Mouse (Mus musculus) neutrophil, adult 5-6 weeks (primary cell): ENCODE measurements around the gene Vwa8. TPM values are rescaled to one million over a fixed set of nuclear protein-coding genes. Genes with fewer than 3 reads are reported as not detected.

Experiments
- ATAC-seq: fragments of 151-379, 151-347 bp; 2 replicates; pipeline ENCODE4 v1.8.0; 2017; ENCODE audit warnings: mild to moderate bottlenecking, moderate TSS enrichment; ENCODE audit not compliant: insufficient number of reproducible peaks, poor library complexity, low FRiP score, severe bottlenecking; ENCODE audit errors: extremely low read depth
- total RNA-seq: library from RNA; stranded (forward); fragments of 200-1000 nt; gene quantifications from 2 replicates; pipeline ENCODE4 v1.2.3, GENCODE M21; 2017

The Vwa8 gene
- total RNA-seq, result 11.2 and 12.2 TPM in 2 replicates

GRCm38 (mm10) chr14:78848941-78849911 lies at the start of gene Vwa8:
Vwa8 (plus strand) TSS chr14:78849052.
- peak; percentile 62 for ATAC-seq

GRCm38 (mm10) chr14:78802378-78802777 lies 46.5 kb upstream of the Vwa8 start:
- ATAC-seq, result peak; percentile 53; the same call in 1 of the 2 replicates

GRCm38 (mm10) chr14:78803924-78804323 lies 44.9 kb upstream of the Vwa8 start:
- no peak for ATAC-seq

- ATAC-seq, result no peak
Observed at GRCm38 (mm10) chr14:78812896-78813295, 36.0 kb upstream of the Vwa8 start.

GRCm38 (mm10) chr14:78816411-78816810 lies 32.4 kb upstream of the Vwa8 start:
- no peak for ATAC-seq

GRCm38 (mm10) chr14:78817651-78818050 lies 31.2 kb upstream of the Vwa8 start:
- ATAC-seq, result no peak

GRCm38 (mm10) chr14:78818406-78818805 lies 30.4 kb upstream of the Vwa8 start:
- no peak for ATAC-seq

GRCm38 (mm10) chr14:78824013-78824412 lies 24.8 kb upstream of the Vwa8 start:
- ATAC-seq, result no peak

- ATAC-seq, result no peak
Observed at GRCm38 (mm10) chr14:78824507-78824906, 24.3 kb upstream of the Vwa8 start.

- ATAC-seq, result no peak
Observed at GRCm38 (mm10) chr14:78831158-78831557, 17.7 kb upstream of the Vwa8 start.

- ATAC-seq, result no peak
Observed at GRCm38 (mm10) chr14:78847948-78848347, 904 bp upstream of the Vwa8 start.

- ATAC-seq, result no peak
Observed at GRCm38 (mm10) chr14:78848477-78848876, 375 bp upstream of the Vwa8 start.

GRCm38 (mm10) chr14:78849961-78850578 lies 1.2 kb downstream of the Vwa8 start:
- no peak for ATAC-seq

GRCm38 (mm10) chr14:78850666-78851065 lies 1.8 kb downstream of the Vwa8 start:
- no peak for ATAC-seq

- ATAC-seq, result no peak
Observed at GRCm38 (mm10) chr14:78851366-78851765, 2.5 kb downstream of the Vwa8 start.

GRCm38 (mm10) chr14:78852401-78853246 lies 3.8 kb downstream of the Vwa8 start:
- no peak for ATAC-seq

- ATAC-seq, result no peak
Observed at GRCm38 (mm10) chr14:78861156-78861555, 12.3 kb downstream of the Vwa8 start.

GRCm38 (mm10) chr14:78870036-78870435 lies 21.2 kb downstream of the Vwa8 start:
- no peak for ATAC-seq

GRCm38 (mm10) chr14:78877176-78877575 lies 28.3 kb downstream of the Vwa8 start:
- ATAC-seq, result no peak
